Mouse (Mus musculus): Measurements from ENCODE around the gene Akr1c20.

The Akr1c20 gene

DNA sequence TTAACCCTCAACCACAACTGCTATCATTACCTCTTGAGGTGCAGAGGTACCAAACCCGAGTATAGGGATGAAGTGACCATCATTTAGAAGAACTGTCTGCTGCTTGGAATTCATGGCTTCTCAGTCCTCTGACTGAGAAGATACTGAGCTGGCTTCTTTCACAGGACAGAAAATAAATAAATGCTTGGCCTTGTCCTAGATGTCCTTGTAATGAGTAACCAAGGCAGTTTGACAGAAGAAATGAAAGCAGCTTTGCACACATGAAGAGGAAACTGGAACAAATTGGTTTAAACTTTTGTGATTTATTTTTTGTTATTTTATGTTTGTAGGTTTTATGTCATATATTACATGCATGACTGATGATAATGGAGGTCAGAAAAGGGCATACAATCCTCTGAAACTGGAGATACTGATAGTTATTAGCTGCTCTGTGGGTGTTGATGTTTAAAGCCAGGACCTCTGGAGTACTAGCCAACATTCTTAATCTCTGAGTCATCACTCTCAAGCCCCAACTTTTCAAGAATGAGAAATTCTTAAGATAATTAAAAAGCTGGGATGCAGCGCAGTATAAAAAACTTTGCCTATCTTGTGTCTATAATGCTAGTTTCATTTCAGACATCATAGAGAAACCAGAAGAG, at the start of gene Akr1c20:
Gene Akr1c20, minus strand, starts transcription at position 145 of the 638 bp plus-strand sequence.
- DNase-seq: peak; percentile 29

DNA sequence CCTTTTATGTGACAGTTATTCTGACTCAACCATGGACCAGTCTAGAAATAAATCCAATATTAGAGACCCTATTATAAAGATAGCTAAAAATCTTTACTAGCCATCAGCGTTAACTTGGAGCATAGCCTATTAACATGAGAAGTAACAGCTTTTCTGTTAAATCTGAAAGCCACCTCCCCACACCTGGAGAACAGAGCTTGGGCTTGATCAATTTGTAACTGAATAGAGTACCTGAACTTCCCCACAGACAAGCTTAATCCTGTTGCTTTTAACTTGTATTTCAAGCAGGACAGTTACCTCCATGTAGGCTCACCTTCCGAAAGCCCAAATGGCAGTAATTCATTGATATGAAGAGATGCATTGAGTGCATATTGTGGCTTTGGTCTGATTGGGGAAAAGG, 42.9 kb upstream of the Akr1c20 start:
- DNase-seq: no peak

DNA sequence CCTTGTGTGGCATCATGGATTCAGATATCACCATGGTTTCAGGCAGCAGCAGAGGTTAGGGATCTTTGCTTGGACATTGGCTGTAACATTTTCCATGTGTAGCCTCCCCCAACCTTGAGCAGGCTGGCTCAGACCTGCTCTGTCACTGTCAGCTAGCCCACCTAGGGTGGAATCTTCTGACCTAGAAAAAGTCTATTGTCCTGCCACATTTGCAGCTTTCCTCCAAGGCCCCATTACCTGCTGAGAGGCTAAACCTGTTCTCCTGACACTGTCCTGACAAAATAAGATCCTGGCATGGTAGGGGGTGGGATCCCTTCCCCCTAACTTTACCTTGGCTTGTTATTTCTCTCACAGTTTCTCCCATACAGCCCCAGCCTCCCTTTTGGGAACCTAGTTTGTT, 37.4 kb upstream of the Akr1c20 start:
- no peak for DNase-seq

DNA sequence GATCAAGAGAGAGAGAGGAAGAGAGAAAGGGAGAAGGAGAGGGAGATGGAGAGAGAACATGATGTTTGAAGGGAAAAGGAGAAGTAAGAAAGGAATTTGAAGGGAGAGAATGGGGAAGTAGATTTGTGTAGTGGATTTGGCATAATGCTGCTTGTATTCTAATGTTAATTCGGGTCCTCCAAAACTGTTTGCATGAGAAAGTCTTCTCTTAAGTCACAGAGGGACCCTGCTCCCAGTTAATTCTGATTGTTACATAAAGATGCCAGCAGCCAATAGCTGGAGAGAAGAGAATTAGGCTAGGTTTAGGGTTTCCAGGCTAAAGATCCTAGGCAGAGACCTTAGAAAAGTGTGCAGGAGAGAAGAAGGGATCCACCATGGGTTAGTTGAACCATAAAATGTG, 36.0 kb upstream of the Akr1c20 start:
- DNase-seq: no peak

DNA sequence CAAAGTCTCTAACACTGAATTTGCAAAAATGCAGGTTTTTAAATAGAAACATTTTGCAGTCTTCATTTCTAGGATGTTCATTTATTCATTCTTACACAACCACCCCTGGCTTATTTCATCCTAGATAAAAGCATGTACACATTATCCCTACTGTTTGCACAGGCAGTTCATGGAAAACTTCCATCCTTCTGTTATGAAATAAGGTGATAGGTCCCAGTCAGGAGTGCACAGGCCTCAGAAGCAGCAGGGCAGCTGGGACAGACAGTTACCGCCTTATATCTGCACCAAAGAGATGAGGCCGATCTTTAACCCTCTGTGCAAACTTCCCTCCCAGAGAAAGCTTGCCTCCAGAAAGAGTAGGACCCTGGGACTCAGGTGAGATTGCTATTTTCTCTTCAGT, 8.3 kb downstream of the Akr1c20 start:
- DNase-seq: no peak

DNA sequence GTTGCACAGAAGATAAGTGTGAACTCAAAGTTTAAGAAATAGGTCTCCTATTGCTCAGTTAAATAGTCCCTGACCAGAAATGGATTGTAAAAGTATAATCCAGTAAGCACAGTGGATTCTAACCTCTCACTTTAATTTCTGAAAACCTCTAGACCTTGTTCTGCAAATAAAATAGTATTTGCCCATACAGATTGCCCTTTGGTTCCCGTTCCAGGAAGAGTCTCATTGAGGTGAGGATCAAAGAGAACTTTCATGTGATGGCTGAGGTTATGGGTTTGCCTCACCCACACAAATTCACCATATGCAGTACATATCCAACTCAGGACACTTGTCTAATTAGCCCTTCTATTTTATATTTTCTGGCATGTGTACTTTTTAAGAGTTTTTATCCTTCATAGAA, 55.2 kb downstream of the Akr1c20 start:
- peak; percentile 46 for DNase-seq

DNA sequence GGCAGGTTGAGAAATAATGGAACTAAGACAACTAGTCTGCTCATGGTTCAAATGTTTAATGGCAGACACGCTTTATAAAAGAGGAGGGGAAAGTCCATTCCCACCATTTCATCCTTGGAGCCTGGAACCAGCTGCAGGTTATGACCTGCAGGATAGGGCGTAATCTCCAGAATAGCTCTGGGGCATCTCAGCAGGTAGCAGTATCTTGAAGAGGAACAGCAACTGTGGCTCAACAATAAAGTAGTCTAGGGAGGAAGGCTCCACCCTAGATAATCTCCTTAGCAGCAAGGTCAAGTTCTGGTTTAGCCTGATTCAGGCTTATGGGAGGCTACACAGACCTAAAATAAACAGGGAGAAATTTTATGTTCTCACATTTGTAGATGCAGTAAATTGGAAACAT, 57.5 kb downstream of the Akr1c20 start:
- no peak for DNase-seq

All from kidney, adult 9 months (tissue).